Mouse (Mus musculus) CH12.LX (cell line): ENCODE measurements around the gene Dnajc8. TPM values are rescaled to one million over a fixed set of nuclear protein-coding genes. Genes with fewer than 3 reads are reported as not detected.

Source experiments
- DNase-seq: peaks from one replicate; pipeline ENCODE4 v3.0.0-alpha.2; 2013; ENCODE audit errors: extremely low read depth
- H3K27ac ChIP-seq: 2 replicates; pipeline ENCODE4 v1.5.1; 2012; ENCODE audit warnings: low read depth, mild to moderate bottlenecking, control low read depth, moderate library complexity; ENCODE audit not compliant: insufficient read depth
- H3K27me3 ChIP-seq: replicated peaks from 2 replicates; pipeline ENCODE3; 2012; ENCODE audit warnings: inconsistent platforms
- H3K36me3 ChIP-seq, 2 experiments: replicated peaks in 1 of 2; 2 replicates each; pipeline versions ENCODE3 to v1.6.1; 2012; ENCODE audit warnings: inconsistent platforms in 1 of 2, low read length in 1 of 2, mild to moderate bottlenecking in 1 of 2, mixed read lengths in 1 of 2, moderate library complexity in 1 of 2; ENCODE audit not compliant: control insufficient read depth in 1 of 2, insufficient read depth in 1 of 2
- H3K4me1 ChIP-seq, 2 experiments: 2 replicates each; pipeline ENCODE4 v1.6.1; 2012; ENCODE audit warnings: inconsistent platforms in 1 of 2, moderate library complexity in 1 of 2; ENCODE audit not compliant: insufficient read depth in 2 of 2, control insufficient read depth in 1 of 2
- H3K4me2 ChIP-seq: 2 replicates; pipeline ENCODE4 v1.6.1; 2012; ENCODE audit warnings: low read depth, mild to moderate bottlenecking, control low read depth; ENCODE audit not compliant: poor library complexity, insufficient read depth, severe bottlenecking
- H3K4me3 ChIP-seq, 3 experiments: fragments of 150-350 bp in 1 of 3; sonication (generic) in 1 of 3; replicated peaks in 1 of 3; 2 replicates each; pipeline versions ENCODE3 to v1.5.1; 2011 to 2012; ENCODE audit warnings: low read depth in 2 of 3, low read length in 2 of 3, mild to moderate bottlenecking in 2 of 3, moderate library complexity in 2 of 3, control low read depth in 1 of 3, improper control_type of control experiment in 1 of 3, inconsistent platforms in 1 of 3, mixed read lengths in 1 of 3; ENCODE audit not compliant: poor library complexity in 1 of 3
- H3K79me2 ChIP-seq: replicated peaks from 2 replicates; pipeline ENCODE4 v1.6.1; 2012; ENCODE audit warnings: mild to moderate bottlenecking, moderate library complexity; ENCODE audit not compliant: control insufficient read depth, poor library complexity, insufficient read depth, severe bottlenecking; ENCODE audit errors: extremely low read depth
- H3K9ac ChIP-seq: 2 replicates; pipeline ENCODE4 v1.6.1; 2012; ENCODE audit warnings: low read depth, mild to moderate bottlenecking, control low read depth, moderate library complexity; ENCODE audit not compliant: insufficient read depth
- H3K9me3 ChIP-seq: replicated peaks from 2 replicates; pipeline ENCODE3; 2012; ENCODE audit warnings: low read length, inconsistent platforms, mixed read lengths
- BHLHE40 ChIP-seq: IDR thresholded peaks from 2 replicates; pipeline ENCODE4 v1.6.1; 2011; ENCODE audit warnings: mild to moderate bottlenecking, low read depth, low read length, improper control_type of control experiment
- CHD1 ChIP-seq: IDR thresholded peaks from 2 replicates; pipeline ENCODE4 v1.6.1; 2012; ENCODE audit warnings: low read depth, low read length, improper control_type of control experiment, inconsistent platforms
- CHD2 ChIP-seq: IDR thresholded peaks from 2 replicates; pipeline ENCODE4 v1.6.1; 2011; ENCODE audit warnings: low read length, improper control_type of control experiment
- CTCF ChIP-seq, 2 experiments: IDR thresholded peaks in 1 of 2; conservative IDR thresholded peaks in 1 of 2; 2 replicates each; pipeline ENCODE4 v1.5.1; 2011 to 2012; ENCODE audit warnings: low read depth in 2 of 2, low read length in 2 of 2, improper control_type of control experiment in 1 of 2, inconsistent platforms in 1 of 2, mild to moderate bottlenecking in 1 of 2, moderate library complexity in 1 of 2
- E2F4 ChIP-seq: IDR thresholded peaks from 2 replicates; pipeline ENCODE4 v1.6.1; 2011; ENCODE audit warnings: low read depth, low read length, improper control_type of control experiment; ENCODE audit not compliant: insufficient replicate concordance
- ELF1 ChIP-seq: IDR thresholded peaks from 2 replicates; pipeline ENCODE4 v1.6.1; 2014; ENCODE audit warnings: low read depth, mild to moderate bottlenecking, inconsistent platforms, low read length, improper control_type of control experiment
- EP300 ChIP-seq: IDR thresholded peaks from 2 replicates; pipeline ENCODE4 v1.6.1; 2011; ENCODE audit warnings: low read length, improper control_type of control experiment
- ETS1 ChIP-seq: conservative IDR thresholded peaks from 2 replicates; pipeline ENCODE4 v1.6.1; 2012; ENCODE audit warnings: low read depth, mild to moderate bottlenecking, inconsistent platforms, low read length, improper control_type of control experiment, moderate library complexity
- GABPA ChIP-seq: IDR thresholded peaks from 2 replicates; pipeline ENCODE4 v1.6.1; 2012; ENCODE audit warnings: low read depth, low read length, improper control_type of control experiment, inconsistent platforms; ENCODE audit not compliant: insufficient replicate concordance
- HCFC1 ChIP-seq: IDR thresholded peaks from 2 replicates; pipeline ENCODE4 v1.6.1; 2012; ENCODE audit warnings: low read depth, mild to moderate bottlenecking, inconsistent platforms, low read length, improper control_type of control experiment
- IRF4 ChIP-seq: IDR thresholded peaks from 2 replicates; pipeline ENCODE4 v1.6.1; 2014; ENCODE audit warnings: low read depth, mild to moderate bottlenecking, inconsistent platforms, low read length, improper control_type of control experiment
- JUN ChIP-seq: IDR thresholded peaks from 2 replicates; pipeline ENCODE4 v1.6.1; 2011; ENCODE audit warnings: low read depth, mild to moderate bottlenecking, low read length, improper control_type of control experiment, moderate library complexity; ENCODE audit not compliant: insufficient read depth
- JUND ChIP-seq: conservative IDR thresholded peaks from 2 replicates; pipeline ENCODE4 v1.6.1; 2011; ENCODE audit warnings: low read depth, low read length, improper control_type of control experiment
- KAT2A ChIP-seq: IDR thresholded peaks from 2 replicates; pipeline ENCODE4 v1.6.1; 2012; ENCODE audit warnings: low read length, improper control_type of control experiment, inconsistent platforms; ENCODE audit not compliant: insufficient replicate concordance
- MAFK ChIP-seq: IDR thresholded peaks from 2 replicates; pipeline ENCODE4 v1.6.1; 2011; ENCODE audit warnings: low read length, improper control_type of control experiment; ENCODE audit not compliant: insufficient replicate concordance
- MAX ChIP-seq: IDR thresholded peaks from 2 replicates; pipeline ENCODE4 v1.6.1; 2011; ENCODE audit warnings: low read length, improper control_type of control experiment
- MAZ ChIP-seq: IDR thresholded peaks from 2 replicates; pipeline ENCODE4 v1.6.1; 2012; ENCODE audit warnings: low read depth, mild to moderate bottlenecking, inconsistent platforms, low read length, improper control_type of control experiment, moderate library complexity
- MEF2A ChIP-seq: IDR thresholded peaks from 2 replicates; pipeline ENCODE4 v1.6.1; 2014; ENCODE audit warnings: low read depth, mild to moderate bottlenecking, inconsistent platforms, low read length, improper control_type of control experiment, borderline replicate concordance
- MXI1 ChIP-seq: IDR thresholded peaks from 2 replicates; pipeline ENCODE4 v1.6.1; 2011; ENCODE audit warnings: mild to moderate bottlenecking, low read depth, low read length, improper control_type of control experiment
- MYC ChIP-seq: IDR thresholded peaks from 2 replicates; pipeline ENCODE4 v1.6.1; 2011; ENCODE audit warnings: low read depth, mild to moderate bottlenecking, improper control_type of control experiment, low read length
- NELFE ChIP-seq: IDR thresholded peaks from 2 replicates; pipeline ENCODE4 v1.6.1; 2011; ENCODE audit warnings: low read depth, low read length, improper control_type of control experiment
- NRF1 ChIP-seq: IDR thresholded peaks from 2 replicates; pipeline ENCODE4 v1.6.1; 2014; ENCODE audit warnings: low read depth, mild to moderate bottlenecking, inconsistent platforms, low read length, improper control_type of control experiment, moderate library complexity
- PAX5 ChIP-seq: IDR thresholded peaks from 2 replicates; pipeline ENCODE4 v1.6.1; 2012; ENCODE audit warnings: low read length, inconsistent platforms, mixed read lengths
- POLR2A ChIP-seq: IDR thresholded peaks from 2 replicates; pipeline ENCODE4 v1.6.1; 2011; ENCODE audit warnings: low read depth, mild to moderate bottlenecking, improper control_type of control experiment, low read length
- POLR2AphosphoS2 ChIP-seq: IDR thresholded peaks from 2 replicates; pipeline ENCODE4 v1.6.1; 2011; ENCODE audit warnings: low read depth, low read length, improper control_type of control experiment
- RAD21 ChIP-seq: IDR thresholded peaks from 2 replicates; pipeline ENCODE4 v1.6.1; 2011; ENCODE audit warnings: low read depth, mild to moderate bottlenecking, low read length, improper control_type of control experiment, moderate library complexity
- RCOR1 ChIP-seq: conservative IDR thresholded peaks from 2 replicates; pipeline ENCODE4 v1.6.1; 2012; ENCODE audit warnings: low read depth, mild to moderate bottlenecking, inconsistent platforms, low read length, improper control_type of control experiment
- SIN3A ChIP-seq: IDR thresholded peaks from 2 replicates; pipeline ENCODE4 v1.6.1; 2012; ENCODE audit warnings: low read length, improper control_type of control experiment, inconsistent platforms
- SMC3 ChIP-seq: IDR thresholded peaks from 2 replicates; pipeline ENCODE4 v1.6.1; 2011; ENCODE audit warnings: low read depth, low read length, improper control_type of control experiment
- TBP ChIP-seq: conservative IDR thresholded peaks from 2 replicates; pipeline ENCODE4 v1.6.1; 2011; ENCODE audit warnings: low read depth, low read length, improper control_type of control experiment
- TCF12 ChIP-seq: IDR thresholded peaks from 2 replicates; pipeline ENCODE4 v1.6.1; 2014; ENCODE audit warnings: low read depth, mild to moderate bottlenecking, inconsistent platforms, low read length, improper control_type of control experiment
- UBTF ChIP-seq: IDR thresholded peaks from 2 replicates; pipeline ENCODE4 v1.6.1; 2012; ENCODE audit warnings: low read depth, mild to moderate bottlenecking, inconsistent platforms, low read length, improper control_type of control experiment, moderate library complexity
- USF1 ChIP-seq: IDR thresholded peaks from 2 replicates; pipeline ENCODE4 v1.6.1; 2014; ENCODE audit warnings: low read depth, mild to moderate bottlenecking, inconsistent platforms, low read length, improper control_type of control experiment
- USF2 ChIP-seq: conservative IDR thresholded peaks from 2 replicates; pipeline ENCODE4 v1.6.1; 2011; ENCODE audit warnings: low read depth, low read length, improper control_type of control experiment
- ZC3H11A ChIP-seq: IDR thresholded peaks from 2 replicates; pipeline ENCODE4 v1.6.1; 2012; ENCODE audit warnings: low read depth, mild to moderate bottlenecking, inconsistent platforms, low read length, improper control_type of control experiment
- ZKSCAN1 ChIP-seq: IDR thresholded peaks from 2 replicates; pipeline ENCODE4 v1.6.1; 2012; ENCODE audit warnings: low read depth, inconsistent platforms, low read length, improper control_type of control experiment, borderline replicate concordance
- ZMIZ1 ChIP-seq: IDR thresholded peaks from 2 replicates; pipeline ENCODE4 v1.6.1; 2012; ENCODE audit warnings: low read depth, mild to moderate bottlenecking, inconsistent platforms, low read length, improper control_type of control experiment
- ZNF384 ChIP-seq: IDR thresholded peaks from 2 replicates; pipeline ENCODE4 v1.6.1; 2012; ENCODE audit warnings: low read depth, low read length, improper control_type of control experiment, inconsistent platforms
- dilution Hi-C: fragments of 300-500 bp; cut with MboI; formaldehyde crosslinking; loops from 2 replicates; pipeline ENCODE4 v1.14.3; 2020; ENCODE audit warnings: low sequenced_read_pairs; ENCODE audit not compliant: extremely low pct_unique_long_range_greater_than_20kb, extremely low pct_ligation_motif_present
- in situ Hi-C: fragments of 300-500 bp; cut with MboI; formaldehyde crosslinking; loops from 3 replicates; pipeline ENCODE4 v1.14.3; 2019; ENCODE audit warnings: low sequenced_read_pairs, low pct_ligation_motif_present, low pct_unique_long_range_greater_than_20kb, mixed read lengths
- polyA plus RNA-seq: library from polyadenylated mRNA; unstranded; fragments of >175 nt; gene quantifications from 2 replicates; pipeline ENCODE4 v1.2.1, GENCODE M21; 2012; ENCODE audit warnings: low read depth; ENCODE audit not compliant: insufficient read length
- total RNA-seq, 2 experiments: library from RNA; depleted of rRNA; stranded (reverse); fragments of 300-350 nt in 1 of 2; fragments of >200 nt in 1 of 2; gene quantifications; 2 replicates each; pipeline ENCODE4 v1.2.3; 2012 to 2014

Dnajc8 gene
- total and polyA plus RNA-seq, 3 experiments, result 117 to 319 (median 187) TPM

- DNase-seq, result peak; percentile 79
- H3K4me1 ChIP-seq, result peaks cover 0 to 49% of the 10 kb centered on the region in 2 experiments; a peak in 2 of 4 replicates
Observed at GRCm38 (mm10) chr4:132592958-132593357, 57.6 kb downstream of the Dnajc8 start.

GRCm38 (mm10) chr4:132594191-132594590, 58.8 kb downstream of the Dnajc8 start:
- H3K9ac ChIP-seq, result no peak overlapping the region
- H3K27me3 ChIP-seq, result no peaks in the 10 kb centered on the region
- H3K79me2 ChIP-seq, result no peaks in the 10 kb centered on the region
- dilution Hi-C loops (no loop called here), in situ Hi-C loops (no loop called here)
- no peak for TF ChIP-seq IRF4
- TF ChIP-seq HCFC1, result no peak
- TF ChIP-seq MEF2A, result no peak
- TF ChIP-seq MAZ, result no peak
- TF ChIP-seq NRF1, result no peak
- no peak for TF ChIP-seq CHD1
- TF ChIP-seq E2F4, result no peak
- no peak for TF ChIP-seq SIN3A
- no peak for TF ChIP-seq ETS1
- no peak for TF ChIP-seq ZMIZ1
- TF ChIP-seq MAX, result no peak
- H3K4me1 ChIP-seq, result peaks cover 0 to 41% of the 10 kb centered on the region in 2 experiments; a peak in 2 of 4 replicates
- H3K36me3 ChIP-seq, result no peaks in the 10 kb centered on the region
- H3K9me3 ChIP-seq, result peaks cover 2% of the 10 kb centered on the region
- H3K4me2 ChIP-seq, result no peak overlapping the region
- no peak overlapping the region for H3K27ac ChIP-seq
- H3K4me3 ChIP-seq, result no peak overlapping the region
- no peak for DNase-seq

More at GRCm38 (mm10) chr4:132592958-132593357, 57.6 kb downstream of the Dnajc8 start:
- in situ Hi-C loops, result no loop called here
- H3K9me3 ChIP-seq, result peaks cover 2% of the 10 kb centered on the region
- peak overlapping the region; percentile 12; the same call in 1 of the 2 replicates for H3K4me2 ChIP-seq
- H3K36me3 ChIP-seq, result no peaks in the 10 kb centered on the region
- no peaks in the 10 kb centered on the region for H3K27me3 ChIP-seq
- no peak overlapping the region for H3K27ac ChIP-seq
- H3K9ac ChIP-seq, result no peak overlapping the region
- TF ChIP-seq UBTF (no peak), TBP (no peak), JUND (no peak), USF2 (peak; percentile 40), ZC3H11A (no peak), JUN (no peak), E2F4 (no peak), SMC3 (no peak), ELF1 (no peak), CHD1 (no peak), SIN3A (0 out of 2 replicates have a peak, but pooled peaks have one; percentile 33), TCF12 (no peak), USF1 (peak; percentile 40), MAZ (no peak), RCOR1 (0 out of 2 replicates have a peak, but pooled peaks have one; percentile 51), BHLHE40 (peak; percentile 89), ZMIZ1 (no peak), RAD21 (no peak), POLR2A (no peak), KAT2A (no peak), EP300 (peak; percentile 54; the same call in 1 of the 2 replicates), ZKSCAN1 (no peak), MXI1 (no peak), CHD2 (no peak), NRF1 (no peak), IRF4 (no peak), MYC (no peak), MEF2A (no peak), HCFC1 (no peak), CTCF (conservative IDR thresholded peaks at IDR 0.05 in 1 of 2, IDR thresholded peaks at IDR 0.05 in 1 of 2; ENCODE audit: low read depth in 2 of 2, low read length in 2 of 2) (no peak), MAFK (no peak), PAX5 (no peak), MAX (peak; percentile 54; the same call in 1 of the 2 replicates), ZNF384 (no peak), GABPA (no peak), POLR2AphosphoS2 (no peak), NELFE (no peak), ETS1 (peak; percentile 56)
- no peak overlapping the region for H3K4me3 ChIP-seq
- no peaks in the 10 kb centered on the region for H3K79me2 ChIP-seq
- dilution Hi-C loops, result no loop called here
